Mouse (Mus musculus) heart, embryonic 16.5 days (tissue): ENCODE data around the gene Coasy. TPM values are rescaled to one million over a fixed set of nuclear protein-coding genes. Genes with fewer than 3 reads are reported as not detected.
A peak's percentile ranks its signal among the peaks of the same experiment; 100 is the strongest.

Experiments used
- ATAC-seq: fragments of 200-750 bp; cut with Nextera tagmentation; replicated peaks from 2 replicates; pipeline ENCODE4 v1.8.0; 2017; ENCODE audit warnings: moderate number of reproducible peaks; ENCODE audit not compliant: insufficient read depth, low FRiP score; ENCODE audit errors: extremely low read depth
- H3K27ac ChIP-seq: fragments of 300-500 bp; sonication (generic); 2 replicates; pipeline ENCODE4 v1.5.1; 2014; ENCODE audit warnings: mild to moderate bottlenecking, low read length, control low read depth, moderate library complexity
- H3K27me3 ChIP-seq: fragments of 300-500 bp; sonication (generic); 2 replicates; pipeline ENCODE4 v1.6.1; 2014; ENCODE audit warnings: low read length, mixed read lengths; ENCODE audit not compliant: control insufficient read depth, insufficient read depth
- H3K36me3 ChIP-seq: fragments of 300-500 bp; sonication (generic); 2 replicates; pipeline ENCODE4 v1.6.1; 2014; ENCODE audit not compliant: control insufficient read depth, insufficient read depth
- H3K4me1 ChIP-seq: fragments of 300-500 bp; sonication (generic); 2 replicates; pipeline ENCODE4 v1.6.1; 2014; ENCODE audit warnings: low read length, mixed read lengths; ENCODE audit not compliant: control insufficient read depth, insufficient read depth
- H3K4me2 ChIP-seq: fragments of 300-500 bp; sonication (generic); 2 replicates; pipeline ENCODE4 v1.6.1; 2014; ENCODE audit warnings: low read depth, mild to moderate bottlenecking, control low read depth, low read length
- H3K4me3 ChIP-seq: fragments of 300-500 bp; sonication (generic); 2 replicates; pipeline ENCODE4 v1.5.1; 2014; ENCODE audit warnings: mild to moderate bottlenecking, control low read depth, low read length
- H3K9ac ChIP-seq: fragments of 300-500 bp; sonication (generic); 2 replicates; pipeline ENCODE4 v1.6.1; 2014; ENCODE audit warnings: low read length, control low read depth
- H3K9me3 ChIP-seq: fragments of 300-500 bp; sonication (generic); replicated peaks from 2 replicates; pipeline ENCODE4 v1.6.1; 2016; ENCODE audit warnings: low read length; ENCODE audit not compliant: control insufficient read depth
- WGBS: fragments of 180-500 bp; shearing (Covaris S2); extraction: QIAGEN DNeasy Blood & Tissue Kit; methylation state at CpG from one replicate; pipeline ENCODE4 v1.1.7; 2014; 5-methylcytosine and 5-hydroxymethylcytosine counted together
- polyA plus RNA-seq: library from polyadenylated mRNA; unstranded; fragments of >200 nt; fragmentation: Nextera tagmentation; extraction: Ambion mirVana; gene quantifications from 2 replicates; pipeline ENCODE4 v1.2.1, GENCODE M21; 2015

Coasy gene
- polyA plus RNA-seq, 1 experiment from 2014 or later: 30.0 TPM

DNA sequence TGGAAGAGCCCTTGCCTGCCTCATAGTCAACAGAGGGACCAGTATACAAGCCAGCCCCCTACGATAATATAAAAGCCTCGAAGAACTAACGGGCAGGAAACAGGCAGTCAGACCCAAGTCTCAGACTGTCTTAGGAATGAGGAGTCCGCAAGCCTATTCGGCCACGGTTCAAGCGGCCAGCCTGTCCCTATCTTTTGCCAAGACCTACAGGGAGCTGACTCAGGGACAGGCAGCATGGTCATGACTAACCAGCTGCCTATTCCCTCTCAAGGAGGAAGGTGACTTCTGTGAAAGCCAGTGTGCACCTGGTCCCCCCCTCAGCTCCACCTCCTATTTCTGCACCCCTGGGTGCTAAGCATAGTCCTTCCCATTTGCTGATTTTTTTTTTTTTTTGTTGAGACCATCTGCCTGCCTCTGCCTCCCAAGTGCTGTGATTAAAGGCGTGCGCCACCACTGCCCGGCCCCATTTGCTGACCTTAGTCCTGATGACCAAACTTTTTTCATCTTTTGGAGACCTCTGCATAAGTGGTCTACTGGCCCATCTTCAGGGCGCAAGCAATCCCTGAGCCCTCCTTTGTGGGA, 46.7 kb downstream of the Coasy start:
- Histone ChIP-seq H3K4me3 (no peak overlapping the region), H3K36me3 (peaks cover 13% of the 10 kb centered on the region), H3K9me3 (peaks cover 2% of the 10 kb centered on the region; the same call in 1 of the 2 replicates), H3K27me3 (no peaks in the 10 kb centered on the region), H3K27ac (no peak overlapping the region), H3K9ac (no peak overlapping the region), H3K4me2 (no peak overlapping the region), H3K4me1 (peaks cover 15% of the 10 kb centered on the region)
- 84% methylated on average over 11 of the region's 11 CpGs for WGBS
- ATAC-seq: no peak

DNA sequence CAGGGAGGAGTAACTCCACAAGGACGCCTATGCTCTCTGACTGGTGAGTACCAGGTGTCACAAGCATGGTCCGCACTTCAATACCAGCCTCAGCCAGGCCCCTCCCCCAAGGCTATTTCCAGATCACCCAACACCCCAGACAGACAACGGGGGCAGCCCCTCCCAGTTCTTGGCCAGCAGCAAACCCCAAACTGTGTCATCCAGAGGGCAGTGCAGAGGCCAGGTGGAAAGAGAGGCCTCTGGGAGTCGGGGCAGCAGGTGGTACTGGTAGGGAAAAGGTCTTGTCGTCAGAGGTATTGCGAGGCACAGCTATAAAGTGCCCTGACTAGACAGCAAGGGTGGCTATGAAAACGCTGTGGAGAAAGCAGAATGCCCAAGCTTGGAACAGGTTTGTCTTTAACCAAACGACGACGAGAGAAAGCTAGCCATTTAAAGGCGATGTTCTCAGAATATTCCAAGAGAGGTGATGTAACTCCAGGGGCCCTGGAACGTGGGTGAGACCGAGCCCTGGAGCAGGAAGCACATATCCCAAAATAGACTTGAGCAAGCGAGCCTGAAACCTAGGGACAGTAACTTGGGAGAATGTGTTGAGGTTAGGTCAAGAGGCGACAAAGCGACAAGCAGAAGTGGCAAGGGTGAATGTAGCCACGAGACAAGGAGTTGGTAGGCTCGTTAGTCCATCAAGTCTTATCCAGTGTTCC, 47.8 kb downstream of the Coasy start:
- H3K4me3 ChIP-seq: no peak overlapping the region
- peaks cover 13% of the 10 kb centered on the region for H3K36me3 ChIP-seq
- H3K27ac ChIP-seq: peak overlapping the region; percentile 94
- peak overlapping the region; percentile 47 for H3K4me2 ChIP-seq
- peaks cover 2% of the 10 kb centered on the region; the same call in 1 of the 2 replicates for H3K9me3 ChIP-seq
- no peaks in the 10 kb centered on the region for H3K27me3 ChIP-seq
- H3K4me1 ChIP-seq: peaks cover 20% of the 10 kb centered on the region
- 19% methylated on average over 18 of the region's 18 CpGs for WGBS
- H3K9ac ChIP-seq: peak overlapping the region; percentile 62
- peak; percentile 90 for ATAC-seq

DNA sequence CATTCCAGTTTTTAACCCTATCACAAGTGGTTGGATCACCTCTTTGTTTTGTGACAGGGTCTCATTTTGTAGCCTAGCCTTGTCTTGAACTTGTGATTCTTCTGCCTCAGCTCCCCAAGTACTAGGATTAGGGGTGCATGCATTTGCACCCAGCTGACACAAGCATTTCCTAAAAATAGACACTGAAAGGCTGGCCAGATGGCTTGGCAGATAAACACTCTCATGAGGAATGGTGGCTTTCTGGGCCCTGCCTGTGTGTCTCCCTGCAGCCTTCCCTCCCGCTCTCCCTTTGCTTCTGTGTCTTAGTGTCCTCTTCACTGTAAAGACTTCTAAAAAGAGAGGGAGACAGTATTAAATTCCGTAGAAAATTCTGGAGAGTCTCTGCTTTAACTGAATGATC, 48.8 kb downstream of the Coasy start:
- Histone ChIP-seq H3K4me1 (peaks cover 20% of the 10 kb centered on the region), H3K9me3 (peaks cover 2% of the 10 kb centered on the region; the same call in 1 of the 2 replicates), H3K4me3 (no peak overlapping the region), H3K36me3 (peaks cover 6% of the 10 kb centered on the region), H3K27ac (no peak overlapping the region), H3K9ac (no peak overlapping the region), H3K27me3 (no peaks in the 10 kb centered on the region), H3K4me2 (no peak overlapping the region)
- ATAC-seq: no peak
- 89% methylated on average over 2 of the region's 2 CpGs for WGBS

DNA sequence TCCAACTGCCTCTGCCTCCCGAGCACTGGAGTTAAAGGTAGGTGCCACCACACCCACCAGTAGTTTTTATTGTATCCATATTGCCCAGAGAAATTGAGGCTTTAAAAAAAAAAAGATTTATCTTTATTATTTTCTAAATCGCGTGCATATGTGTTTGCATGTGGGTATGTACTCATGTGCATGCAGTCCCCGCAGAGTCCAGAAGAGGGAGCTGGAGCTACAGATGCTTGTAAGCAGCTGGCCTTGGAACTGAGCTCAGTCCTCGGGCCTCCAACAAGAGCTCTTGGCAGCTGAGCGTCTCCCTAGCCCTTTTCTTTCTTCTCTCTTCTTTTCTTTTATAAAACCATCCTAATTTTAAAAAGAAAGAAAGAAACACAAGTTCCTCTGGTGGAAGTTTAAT, 49.3 kb downstream of the Coasy start:
- Histone ChIP-seq H3K4me3 (no peak overlapping the region), H3K36me3 (peaks cover 1% of the 10 kb centered on the region), H3K27me3 (no peaks in the 10 kb centered on the region), H3K27ac (no peak overlapping the region), H3K9ac (no peak overlapping the region), H3K4me2 (no peak overlapping the region), H3K9me3 (peaks cover 2% of the 10 kb centered on the region; the same call in 1 of the 2 replicates), H3K4me1 (peaks cover 20% of the 10 kb centered on the region)
- ATAC-seq: no peak
- WGBS: 93% methylated on average over 6 of the region's 6 CpGs

DNA sequence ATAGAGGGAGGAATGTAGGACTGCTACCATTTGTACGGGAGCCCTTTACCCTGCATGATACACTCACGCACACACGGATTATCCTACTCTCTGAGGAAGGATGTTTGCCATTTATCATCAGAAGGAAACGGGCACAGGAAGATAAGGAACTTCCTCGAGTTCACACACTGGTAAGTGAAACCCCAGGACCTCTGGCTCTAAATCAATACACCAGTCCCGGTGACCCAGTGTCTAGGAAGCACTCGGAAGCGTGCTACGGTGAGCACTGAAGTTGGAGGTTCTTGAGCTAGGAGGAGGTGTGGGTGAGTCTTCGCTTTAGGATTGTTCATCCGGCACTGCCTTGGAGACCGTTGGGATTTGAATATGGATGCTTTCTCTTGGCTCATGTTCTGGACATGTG, 50.7 kb downstream of the Coasy start:
- 55% methylated on average over 12 of the region's 12 CpGs for WGBS

DNA sequence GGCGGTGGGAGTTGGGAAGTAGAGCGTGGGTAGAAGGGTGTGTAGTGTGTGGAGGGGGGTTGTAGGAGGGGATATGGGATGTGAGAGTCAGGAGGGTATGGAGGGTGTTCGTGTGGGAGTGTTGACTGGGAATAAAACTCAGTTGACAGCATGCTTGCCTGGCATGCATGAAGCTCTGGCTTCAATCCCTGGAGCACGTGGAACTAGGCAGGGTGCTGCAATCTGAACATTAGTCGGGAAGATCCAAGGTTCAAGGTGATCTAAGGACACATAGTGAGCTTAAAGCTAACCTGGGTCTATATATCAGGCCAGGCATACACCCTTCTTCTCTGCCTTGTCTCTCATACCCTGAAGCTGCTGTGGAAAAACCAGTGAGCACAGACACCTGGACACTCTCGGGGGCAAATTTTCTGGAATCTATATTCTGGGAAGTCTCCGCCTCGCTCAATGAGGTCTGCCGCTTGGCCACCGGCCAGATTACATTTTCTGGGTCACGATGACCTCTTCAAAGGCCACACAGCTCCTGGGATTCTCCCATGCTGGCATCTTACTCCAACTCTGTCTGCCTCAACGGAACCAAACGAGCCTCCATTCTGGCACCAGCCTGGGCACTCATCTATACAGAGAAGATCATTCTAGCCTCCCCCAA, 52.0 kb downstream of the Coasy start:
- Histone ChIP-seq H3K9me3 (peaks cover 2% of the 10 kb centered on the region; the same call in 1 of the 2 replicates), H3K36me3 (no peaks in the 10 kb centered on the region), H3K4me2 (no peak overlapping the region), H3K9ac (no peak overlapping the region), H3K4me1 (peaks cover 22% of the 10 kb centered on the region), H3K27ac (no peak overlapping the region), H3K27me3 (no peaks in the 10 kb centered on the region), H3K4me3 (no peak overlapping the region)
- no peak for ATAC-seq
- 56% methylated on average over 13 of the region's 13 CpGs for WGBS

More for the DNA sequence above, 50.7 kb downstream of the Coasy start:
- Histone ChIP-seq H3K27ac (no peak overlapping the region), H3K9ac (no peak overlapping the region), H3K4me2 (no peak overlapping the region), H3K4me3 (no peak overlapping the region), H3K27me3 (no peaks in the 10 kb centered on the region), H3K9me3 (peaks cover 2% of the 10 kb centered on the region; the same call in 1 of the 2 replicates), H3K4me1 (peaks cover 20% of the 10 kb centered on the region), H3K36me3 (no peaks in the 10 kb centered on the region)
- ATAC-seq: no peak

Other genes starting within 250 kb of the Coasy start
- 31.3 and 36.5 TPM in 2 replicates for gene Stat5b, start 231.8 kb upstream of the Coasy start, polyA plus RNA-seq
- gene Stat5a, start 223.2 kb upstream of the Coasy start, polyA plus RNA-seq: 10.1 and 15.1 TPM in 2 replicates
- 60.4 and 64.9 TPM in 2 replicates for gene Stat3, start 143.0 kb upstream of the Coasy start, polyA plus RNA-seq
- gene Cavin1, start 111.7 kb upstream of the Coasy start, polyA plus RNA-seq: 428 and 460 TPM in 2 replicates
- 50.7 and 53.6 TPM in 2 replicates for gene Atp6v0a1, start 73.1 kb upstream of the Coasy start, polyA plus RNA-seq
- gene Naglu, start 12.6 kb upstream of the Coasy start, polyA plus RNA-seq: 11.5 and 13.1 TPM in 2 replicates
- gene Hsd17b1, start 4.2 kb upstream of the Coasy start, polyA plus RNA-seq: 0.21 and 0.28 TPM in 2 replicates
- 38.6 and 41.7 TPM in 2 replicates for gene Mlx, start 4.7 kb downstream of the Coasy start, polyA plus RNA-seq
- gene Psmc3ip, start 12.9 kb downstream of the Coasy start, polyA plus RNA-seq: 22.6 and 25.7 TPM in 2 replicates
- gene Retreg3, start 37.3 kb downstream of the Coasy start, polyA plus RNA-seq: 14.5 and 14.9 TPM in 2 replicates
- 70.9 and 72.6 TPM in 2 replicates for gene Tubg1, start 37.4 kb downstream of the Coasy start, polyA plus RNA-seq
- gene Tubg2, start 73.3 kb downstream of the Coasy start, polyA plus RNA-seq: 3.0 and 3.3 TPM in 2 replicates
- gene Cntnap1, start 88.0 kb downstream of the Coasy start, polyA plus RNA-seq: 0.89 and 1.0 TPM in 2 replicates
- gene Plekhh3, start 88.8 kb downstream of the Coasy start, polyA plus RNA-seq: 8.7 and 11.5 TPM in 2 replicates
- 0.16 and 0.60 TPM in 2 replicates for gene Ccr10, start 92.9 kb downstream of the Coasy start, polyA plus RNA-seq
- gene Ezh1, start 143.9 kb downstream of the Coasy start, polyA plus RNA-seq: 14.7 and 17.1 TPM in 2 replicates
- 203 and 204 TPM in 2 replicates for gene Ramp2, start 163.5 kb downstream of the Coasy start, polyA plus RNA-seq
- gene Vps25, start 171.1 kb downstream of the Coasy start, polyA plus RNA-seq: 105 and 107 TPM in 2 replicates
- 6.8 and 7.3 TPM in 2 replicates for gene Wnk4, start 178.0 kb downstream of the Coasy start, polyA plus RNA-seq
- gene Cntd1, start 196.4 kb downstream of the Coasy start, polyA plus RNA-seq: 0.87 and 0.91 TPM in 2 replicates
- 166 and 175 TPM in 2 replicates for gene Coa3, start 196.5 kb downstream of the Coasy start, polyA plus RNA-seq
- 135 TPM in 2 replicates for gene Becn1, start 219.7 kb downstream of the Coasy start, polyA plus RNA-seq
- gene Psme3, start 233.6 kb downstream of the Coasy start, polyA plus RNA-seq: 94.1 and 103 TPM in 2 replicates
- gene Aoc2, start 242.5 kb downstream of the Coasy start, polyA plus RNA-seq: 0.89 and 0.92 TPM in 2 replicates
- 2.2 and 2.6 TPM in 2 replicates for gene Aoc3, start 248.0 kb downstream of the Coasy start, polyA plus RNA-seq